Mouse (Mus musculus) embryonic fibroblast, embryonic 13.5 days (primary cell): ENCODE data around the gene Bahcc1.

Experiments used
- CTCF ChIP-seq: IDR thresholded peaks from 2 replicates; pipeline ENCODE4 v1.5.1; 2011; ENCODE audit warnings: mild to moderate bottlenecking, control low read depth, low read length, moderate library complexity, borderline replicate concordance; ENCODE audit not compliant: insufficient read depth
- POLR2A ChIP-seq: IDR thresholded peaks from 2 replicates; pipeline ENCODE4 v1.6.1; 2011; ENCODE audit warnings: low read depth, mild to moderate bottlenecking, control low read depth, low read length, moderate library complexity

GRCm38 (mm10) chr11:120242726-120243530 is 10.2 kb downstream of the Bahcc1 start:
- TF ChIP-seq CTCF (no peak), POLR2A (no peak)
